Mouse (Mus musculus) midbrain, embryonic 12.5 days (tissue): ENCODE measurements around the gene Gm14180. TPM values are rescaled to one million over a fixed set of nuclear protein-coding genes. Genes with fewer than 3 reads are reported as not detected.
"Not testable (repeated sequence)": the region's sequence is repeated elsewhere in the genome, so short reads cannot be mapped to it uniquely, and the experiment has no call there.

Source experiments
- ATAC-seq: fragments of 200-750 bp; cut with Nextera tagmentation; 2 replicates; pipeline ENCODE4 v1.8.0; 2017; ENCODE audit warnings: low read depth, moderate TSS enrichment, moderate library complexity; ENCODE audit not compliant: low FRiP score
- H3K27ac ChIP-seq: fragments of 300-500 bp; sonication (generic); replicated peaks from 2 replicates; pipeline ENCODE4 v1.5.1; 2016; ENCODE audit warnings: mild to moderate bottlenecking
- H3K27me3 ChIP-seq: fragments of 300-500 bp; sonication (generic); 2 replicates; pipeline ENCODE4 v1.6.1; 2016; ENCODE audit warnings: mild to moderate bottlenecking
- H3K36me3 ChIP-seq: fragments of 300-500 bp; sonication (generic); 2 replicates; pipeline ENCODE4 v1.6.1; 2016
- H3K4me1 ChIP-seq: fragments of 300-500 bp; sonication (generic); 2 replicates; pipeline ENCODE4 v1.6.1; 2016
- H3K4me2 ChIP-seq: fragments of 300-500 bp; sonication (generic); replicated peaks from 2 replicates; pipeline ENCODE4 v1.6.1; 2016; ENCODE audit warnings: mild to moderate bottlenecking, moderate library complexity
- H3K4me3 ChIP-seq: fragments of 300-500 bp; sonication (generic); 2 replicates; pipeline ENCODE4 v1.5.1; 2016; ENCODE audit warnings: mild to moderate bottlenecking
- H3K9ac ChIP-seq: fragments of 300-500 bp; sonication (generic); replicated peaks from 2 replicates; pipeline ENCODE4 v1.6.1; 2016; ENCODE audit warnings: mild to moderate bottlenecking, moderate library complexity
- H3K9me3 ChIP-seq: fragments of 300-500 bp; sonication (generic); 2 replicates; pipeline ENCODE4 v1.6.1; 2016; ENCODE audit warnings: mild to moderate bottlenecking
- WGBS: fragments of 180-500 bp; shearing (Covaris S2); methylation state at CpG from one replicate; pipeline ENCODE4 v1.1.7; 2016; 5-methylcytosine and 5-hydroxymethylcytosine counted together
- polyA plus RNA-seq: library from polyadenylated mRNA; unstranded; fragments of >200 nt; fragmentation: Nextera tagmentation; extraction: Ambion mirVana; gene quantifications from 2 replicates; pipeline ENCODE4 v1.2.1, GENCODE M21; 2016

Gene Gm14180
- polyA plus RNA-seq = not detected in 2 replicates

- no peaks in the 10 kb centered on the region for H3K36me3 ChIP-seq
- no peaks in the 10 kb centered on the region for H3K4me1 ChIP-seq
- H3K9me3 ChIP-seq = no peaks in the 10 kb centered on the region
- H3K9ac ChIP-seq = no peak within 1 kb of the TSS
- WGBS = 68% methylated on average over 2 of the region's 2 CpGs
- no peak within 1 kb of the TSS for H3K27ac ChIP-seq
- no peak for ATAC-seq
- H3K4me3 ChIP-seq = no peak within 1 kb of the TSS
- H3K4me2 ChIP-seq = no peak within 1 kb of the TSS
- H3K27me3 ChIP-seq = no peaks in the 10 kb centered on the region
These were observed at the start of gene Gm14180 for GRCm38 (mm10) chr11:99734190-99734589. Gene Gm14180, minus strand, starts transcription at chr11:99734290.

GRCm38 (mm10) chr11:99780604-99781003 lies 46.5 kb upstream of the Gm14180 start, which contains the start of gene Krtap4-8:
Gene Krtap4-8, minus strand, starts transcription at chr11:99780704.
- H3K36me3 ChIP-seq = no peaks in the 10 kb centered on the region
- no peak within 1 kb of the TSS for H3K4me3 ChIP-seq
- no peak for ATAC-seq
- H3K4me2 ChIP-seq = no peak within 1 kb of the TSS
- 91% methylated on average over 2 of the region's 2 CpGs for WGBS
- H3K9ac ChIP-seq = no peak within 1 kb of the TSS
- H3K9me3 ChIP-seq = no peaks in the 10 kb centered on the region
- H3K27me3 ChIP-seq = no peaks in the 10 kb centered on the region
- H3K27ac ChIP-seq = no peak within 1 kb of the TSS; the same call in 1 of the 2 replicates
- peaks cover 4% of the 10 kb centered on the region; the same call in 1 of the 2 replicates for H3K4me1 ChIP-seq

- Histone ChIP-seq H3K4me1 (peaks cover 4% of the 10 kb centered on the region; the same call in 1 of the 2 replicates), H3K9me3 (no peaks in the 10 kb centered on the region), H3K4me2 (no peak overlapping the region), H3K27me3 (no peaks in the 10 kb centered on the region), H3K36me3 (no peaks in the 10 kb centered on the region), H3K4me3 (no peak overlapping the region), H3K9ac (no peak overlapping the region), H3K27ac (no peak overlapping the region)
- no peak for ATAC-seq
- 55% methylated on average over 7 of the region's 7 CpGs for WGBS
These were observed 44.3 kb upstream of the Gm14180 start for GRCm38 (mm10) chr11:99778401-99778800.

- H3K4me3 ChIP-seq, H3K4me1 ChIP-seq, H3K9ac ChIP-seq, H3K4me2 ChIP-seq, H3K27me3 ChIP-seq, ATAC-seq, H3K9me3 ChIP-seq, H3K36me3 ChIP-seq: not testable (repeated sequence)
- peak within 1 kb of the TSS; percentile 49; the same call in 1 of the 2 replicates for H3K27ac ChIP-seq
These were observed 38.7 kb upstream of the Gm14180 start, which contains the start of gene Gm11595 for GRCm38 (mm10) chr11:99772813-99773212. Gene Gm11595, minus strand, starts transcription at chr11:99772913.

GRCm38 (mm10) chr11:99768410-99768809 lies 34.3 kb upstream of the Gm14180 start:
- no peak for ATAC-seq
- Histone ChIP-seq H3K9me3 (no peaks in the 10 kb centered on the region), H3K4me3 (no peak overlapping the region), H3K4me2 (no peak overlapping the region), H3K27me3 (no peaks in the 10 kb centered on the region), H3K9ac (no peak overlapping the region), H3K4me1 (no peaks in the 10 kb centered on the region), H3K36me3 (no peaks in the 10 kb centered on the region), H3K27ac (no peak overlapping the region)
- 74% methylated on average over 2 of the region's 2 CpGs for WGBS

GRCm38 (mm10) chr11:99758877-99759276 lies 24.8 kb upstream of the Gm14180 start:
- Histone ChIP-seq H3K36me3 (no peaks in the 10 kb centered on the region), H3K4me1 (no peaks in the 10 kb centered on the region), H3K9me3 (no peaks in the 10 kb centered on the region), H3K27me3 (no peaks in the 10 kb centered on the region), H3K9ac (no peak overlapping the region), H3K4me3 (no peak overlapping the region), H3K27ac (no peak overlapping the region), H3K4me2 (no peak overlapping the region)
- ATAC-seq = no peak
- WGBS = 88% methylated on average over 1 of the region's 1 CpGs

GRCm38 (mm10) chr11:99743985-99744384 lies 9.9 kb upstream of the Gm14180 start:
- WGBS = 91% methylated on average over 3 of the region's 3 CpGs
- ATAC-seq = no peak

GRCm38 (mm10) chr11:99724061-99724460 lies 10.0 kb downstream of the Gm14180 start:
- Histone ChIP-seq H3K4me3 (no peak overlapping the region), H3K9ac (no peak overlapping the region), H3K4me1 (no peaks in the 10 kb centered on the region), H3K4me2 (no peak overlapping the region), H3K36me3 (no peaks in the 10 kb centered on the region), H3K9me3 (no peaks in the 10 kb centered on the region), H3K27me3 (no peaks in the 10 kb centered on the region), H3K27ac (no peak overlapping the region)
- ATAC-seq = no peak
- 78% methylated on average over 2 of the region's 2 CpGs for WGBS

More at GRCm38 (mm10) chr11:99743985-99744384, 9.9 kb upstream of the Gm14180 start:
- H3K27me3 ChIP-seq = no peaks in the 10 kb centered on the region
- no peak overlapping the region for H3K4me2 ChIP-seq
- no peak overlapping the region for H3K27ac ChIP-seq
- H3K4me1 ChIP-seq = no peaks in the 10 kb centered on the region
- H3K9me3 ChIP-seq = no peaks in the 10 kb centered on the region
- H3K9ac ChIP-seq = no peak overlapping the region
- no peaks in the 10 kb centered on the region for H3K36me3 ChIP-seq
- H3K4me3 ChIP-seq = no peak overlapping the region

- Histone ChIP-seq H3K27me3 (no peaks in the 10 kb centered on the region), H3K9ac (no peak overlapping the region), H3K4me1 (no peaks in the 10 kb centered on the region), H3K27ac (no peak overlapping the region), H3K4me2 (no peak overlapping the region), H3K4me3 (no peak overlapping the region), H3K9me3 (no peaks in the 10 kb centered on the region), H3K36me3 (no peaks in the 10 kb centered on the region)
- 91% methylated on average over 1 of the region's 1 CpGs for WGBS
- ATAC-seq = no peak
These were observed 15.3 kb downstream of the Gm14180 start for GRCm38 (mm10) chr11:99718759-99719158.

GRCm38 (mm10) chr11:99690463-99690862 lies 43.6 kb downstream of the Gm14180 start, which contains the start of gene Gm14190:
Gene Gm14190, minus strand, starts transcription at chr11:99690740.
- no peak for ATAC-seq
- Histone ChIP-seq H3K9ac (no peak within 1 kb of the TSS), H3K36me3 (no peaks in the 10 kb centered on the region), H3K4me3 (no peak within 1 kb of the TSS), H3K27ac (no peak within 1 kb of the TSS), H3K4me1 (no peaks in the 10 kb centered on the region), H3K27me3 (no peaks in the 10 kb centered on the region), H3K9me3 (no peaks in the 10 kb centered on the region), H3K4me2 (no peak within 1 kb of the TSS)
- WGBS = 96% methylated on average over 1 of the region's 1 CpGs

GRCm38 (mm10) chr11:99685235-99685634 lies 48.9 kb downstream of the Gm14180 start:
- not testable (repeated sequence) for H3K4me2 ChIP-seq, H3K27me3 ChIP-seq, H3K27ac ChIP-seq, H3K9ac ChIP-seq, H3K4me3 ChIP-seq, H3K4me1 ChIP-seq, H3K36me3 ChIP-seq, ATAC-seq, H3K9me3 ChIP-seq
- WGBS = 77% methylated on average over 1 of the region's 1 CpGs
